Mouse (Mus musculus) erythroid progenitor cell, adult 5-6 weeks (primary cell): ENCODE data around the gene Endou. TPM values are rescaled to one million over a fixed set of nuclear protein-coding genes. Genes with fewer than 3 reads are reported as not detected.

Experiments used
- ATAC-seq: replicated peaks from 2 replicates; pipeline ENCODE4 v1.8.0; 2016; ENCODE audit warnings: moderate number of reproducible peaks, mild to moderate bottlenecking, moderate TSS enrichment, inconsistent platforms; ENCODE audit not compliant: poor library complexity, low FRiP score, severe bottlenecking
- total RNA-seq, 2 experiments: library from RNA; stranded (forward) in 1 of 2; stranded (reverse) in 1 of 2; fragments of 150-400 nt in 1 of 2; fragments of 186-747, 209-891 nt in 1 of 2; gene quantifications; 2 replicates each; pipeline versions ENCODE4 v1.2.3 to v1.2.4; 2015 to 2017; ENCODE audit warnings: low replicate concordance in 2 of 2

Endou gene
- total RNA-seq (2015; ENCODE audit: low replicate concordance) (3.8 TPM in 1 of 2 replicates, not detected in the other), total RNA-seq (2017; ENCODE audit: low replicate concordance) (not detected in 2 replicates)

- ATAC-seq = no peak
These were observed at the start of gene Endou for GRCm38 (mm10) chr15:97731111-97731510. TSS of gene Endou (minus strand) at chr15:97731339.

DNA sequence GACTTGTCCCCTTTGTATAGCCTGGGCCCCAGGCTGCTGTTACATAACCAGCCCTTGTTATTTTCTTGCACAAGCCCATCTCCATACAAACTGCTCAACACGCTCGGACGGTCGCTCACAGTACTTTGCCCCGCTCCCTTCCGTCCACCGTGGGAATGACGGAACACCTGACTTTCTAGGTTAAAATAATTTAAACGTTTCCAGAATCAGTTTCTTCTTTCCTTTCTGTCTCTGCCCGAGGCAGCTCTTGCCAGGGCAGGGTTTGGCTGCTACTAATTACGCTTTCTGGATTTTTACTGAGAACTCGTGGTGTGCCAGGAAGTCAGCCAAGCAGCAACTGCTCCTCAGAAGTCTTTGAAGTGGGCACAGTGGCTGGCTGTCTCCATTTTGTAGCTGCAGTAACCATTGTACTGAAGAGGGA, 49.5 kb upstream of the Endou start:
- no peak for ATAC-seq

DNA sequence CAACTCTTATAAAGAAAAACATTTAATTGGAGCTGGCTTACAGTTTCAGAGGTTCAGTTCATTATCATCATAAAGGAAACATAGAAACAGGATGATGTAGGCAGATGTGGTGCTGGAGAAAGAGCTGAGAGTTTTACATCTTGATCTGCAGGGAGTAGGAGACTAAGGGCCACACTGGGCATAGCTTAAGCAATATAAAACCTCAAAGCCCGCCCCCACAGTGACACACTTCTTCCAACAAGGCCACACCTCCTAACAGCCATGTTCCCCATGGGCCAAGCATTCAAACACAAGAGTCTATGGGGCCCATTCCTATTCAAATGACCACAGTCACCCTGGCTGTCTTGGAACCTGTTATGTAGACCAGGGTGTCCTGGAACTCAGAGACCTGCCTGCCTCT, 48.4 kb upstream of the Endou start:
- ATAC-seq = no peak

DNA sequence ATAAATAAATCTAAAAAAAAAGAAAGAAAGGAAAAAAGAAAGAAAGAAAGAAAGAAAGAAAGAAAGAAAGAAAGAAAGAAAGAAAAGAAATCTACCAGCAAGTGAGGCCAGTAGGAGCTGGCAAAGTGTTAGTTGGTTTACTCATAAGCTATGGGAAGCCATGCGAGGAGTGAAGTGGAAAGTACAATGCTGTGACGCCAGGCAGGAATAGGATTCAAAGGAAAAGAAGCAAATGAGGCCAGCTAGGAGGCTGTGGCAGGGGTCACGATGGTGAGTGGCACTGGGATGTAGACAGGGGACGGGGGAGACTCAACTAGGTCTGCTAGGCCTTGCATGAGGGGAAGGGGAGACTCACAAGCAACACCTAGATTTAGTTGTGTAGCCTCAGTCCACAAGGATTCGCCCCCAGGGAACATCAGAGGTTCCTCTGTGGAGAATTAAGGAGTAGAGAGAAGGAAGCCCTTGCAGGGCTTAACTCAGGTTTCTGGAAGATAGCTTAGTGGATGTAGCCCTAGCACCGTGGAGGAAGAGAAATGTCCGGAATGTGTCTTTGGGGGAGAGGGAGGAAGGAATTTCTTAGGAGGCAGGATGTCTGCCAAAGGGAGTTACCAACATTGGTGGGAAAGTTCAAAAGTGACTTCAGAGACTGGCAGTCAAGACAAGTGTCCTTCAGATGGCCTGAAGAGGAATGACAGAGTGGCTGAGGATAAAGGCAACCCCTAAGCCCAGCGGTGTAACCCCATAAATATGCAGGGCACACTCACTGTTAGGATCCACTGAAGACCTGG, 47.4 kb upstream of the Endou start, which contains the start of gene Slc48a1:
Slc48a1 (plus strand) TSS at position 210 of the 788 bp plus-strand sequence.
- ATAC-seq = no peak

- no peak for ATAC-seq
These were observed 45.8 kb upstream of the Endou start for GRCm38 (mm10) chr15:97776919-97777318.

- peak; percentile 71; the same call in 1 of the 2 replicates for ATAC-seq
These were observed 45.4 kb upstream of the Endou start for GRCm38 (mm10) chr15:97776514-97776913.

GRCm38 (mm10) chr15:97773961-97774370, 42.8 kb upstream of the Endou start:
- no peak for ATAC-seq

DNA sequence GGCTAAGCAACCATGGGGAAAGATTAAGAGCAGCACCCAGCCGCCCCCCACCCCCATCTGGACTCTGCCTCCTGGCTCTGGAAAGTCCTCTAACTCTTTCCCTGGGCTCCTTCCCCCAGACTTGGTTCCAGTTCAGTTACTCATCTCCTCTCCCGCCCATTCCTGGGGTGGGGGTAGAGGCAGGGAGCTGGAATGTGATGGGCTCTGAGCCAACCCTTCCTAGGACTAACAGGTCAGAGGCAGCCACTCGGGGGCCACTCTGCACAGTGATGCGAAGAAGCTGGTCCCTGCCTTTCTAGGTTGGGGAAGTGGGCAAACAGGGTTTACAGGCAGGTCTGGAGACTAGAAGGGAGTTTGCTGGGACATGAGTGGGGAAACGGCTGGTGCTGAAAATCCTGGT, 42.0 kb upstream of the Endou start:
- ATAC-seq = no peak

GRCm38 (mm10) chr15:97770280-97770679, 39.1 kb upstream of the Endou start:
- no peak for ATAC-seq

DNA sequence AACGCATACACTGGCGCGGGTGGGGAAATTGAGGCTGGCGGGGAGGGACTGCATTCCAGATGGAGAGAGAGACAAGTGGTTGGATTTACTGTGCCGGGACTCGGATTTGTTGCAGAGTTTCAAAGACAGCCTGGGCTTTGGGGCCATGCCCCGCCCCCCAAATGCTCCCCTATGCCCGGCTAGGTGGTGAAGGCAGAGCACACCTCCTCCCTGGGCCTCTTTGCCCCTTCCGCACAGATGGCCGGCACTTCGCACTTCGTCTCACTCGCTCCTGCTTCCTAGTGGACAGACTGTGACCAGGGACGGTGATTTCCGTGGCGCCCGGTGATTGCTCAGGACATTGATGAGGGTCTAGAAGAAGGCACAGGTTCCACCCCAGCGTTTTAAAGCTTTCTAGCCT, 37.1 kb upstream of the Endou start:
- no peak for ATAC-seq

GRCm38 (mm10) chr15:97767280-97768186, 36.4 kb upstream of the Endou start, which contains the start of gene Rapgef3:
TSS of gene Rapgef3 (minus strand) at chr15:97767972.
- no peak for ATAC-seq

- no peak for ATAC-seq
These were observed 35.6 kb upstream of the Endou start for GRCm38 (mm10) chr15:97766594-97767279.

GRCm38 (mm10) chr15:97766194-97766593, 35.1 kb upstream of the Endou start:
- no peak for ATAC-seq

DNA sequence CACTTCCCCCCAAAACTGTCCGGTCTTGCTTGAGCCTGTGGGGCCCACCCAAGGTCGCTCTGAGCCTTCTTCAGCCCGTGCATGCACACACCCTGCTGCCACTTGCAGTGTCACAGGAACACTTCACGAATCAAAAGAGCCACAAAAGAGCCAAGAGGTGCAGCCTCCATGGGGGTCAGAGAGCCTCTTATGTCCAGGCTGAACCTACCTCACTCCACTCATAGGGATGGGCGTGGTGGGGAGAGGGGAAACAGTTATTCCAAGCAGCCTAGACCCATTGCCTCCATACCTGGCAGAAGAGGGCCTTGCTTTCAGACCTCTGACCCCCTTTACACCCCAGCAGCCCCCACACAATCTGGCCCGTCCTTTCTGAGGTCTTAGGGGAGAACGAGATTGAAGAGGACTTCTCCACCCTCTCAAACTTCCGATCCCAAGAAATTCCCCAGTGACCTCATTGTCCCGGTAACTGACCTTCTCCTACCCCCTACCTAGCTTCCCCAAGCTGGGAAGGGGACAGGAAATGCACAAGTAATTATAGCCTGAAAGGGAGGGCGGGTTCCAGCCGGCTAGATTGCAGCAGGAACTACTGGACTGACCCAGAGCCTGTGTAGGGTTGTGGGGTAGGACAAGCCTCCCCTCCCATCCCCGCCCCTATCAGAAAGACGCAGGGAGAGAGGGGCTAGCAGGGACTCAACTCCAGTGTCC, 34.1 kb upstream of the Endou start:
- no peak for ATAC-seq

DNA sequence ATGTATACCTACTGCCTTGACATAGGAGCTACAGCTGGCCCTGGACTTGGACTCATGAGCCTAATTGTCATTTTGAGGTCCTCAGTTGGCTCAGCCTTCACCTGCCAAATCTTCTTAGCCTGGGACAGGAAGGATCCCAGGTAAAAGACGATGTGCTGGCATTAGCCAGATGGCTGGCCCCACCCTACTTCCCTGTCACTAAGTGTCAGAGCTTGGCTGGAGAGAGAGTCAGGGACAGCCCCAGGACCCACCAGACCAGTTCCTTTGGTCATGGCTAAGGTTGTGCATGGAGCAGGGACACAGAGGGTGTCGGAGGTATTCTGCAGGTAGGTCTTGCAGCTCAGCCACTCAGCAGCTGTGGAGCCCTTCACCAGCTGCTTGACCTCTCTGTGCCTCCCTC, 33.4 kb upstream of the Endou start:
- ATAC-seq = no peak

- ATAC-seq = no peak
These were observed 32.3 kb upstream of the Endou start for GRCm38 (mm10) chr15:97763256-97764049.

DNA sequence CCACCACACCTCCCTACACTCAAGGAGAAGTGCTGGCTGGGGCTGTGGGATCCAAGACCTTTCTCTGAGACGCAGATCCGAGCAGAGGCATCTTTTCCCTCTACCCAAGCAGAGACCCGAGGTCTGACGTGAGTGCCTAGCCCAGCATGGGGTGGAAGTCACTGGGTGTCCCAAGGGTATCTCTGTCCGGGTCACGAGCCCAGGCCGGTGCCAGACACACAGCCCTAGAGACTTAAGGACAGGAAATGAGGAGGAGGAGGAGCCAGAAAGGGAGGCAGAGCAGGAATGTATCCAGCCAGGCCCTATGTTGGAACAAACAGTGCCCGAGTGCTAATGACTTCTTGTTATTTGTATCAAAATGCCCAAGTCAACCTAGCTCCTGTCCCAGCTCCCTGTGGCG, 31.6 kb upstream of the Endou start:
- ATAC-seq = no peak

DNA sequence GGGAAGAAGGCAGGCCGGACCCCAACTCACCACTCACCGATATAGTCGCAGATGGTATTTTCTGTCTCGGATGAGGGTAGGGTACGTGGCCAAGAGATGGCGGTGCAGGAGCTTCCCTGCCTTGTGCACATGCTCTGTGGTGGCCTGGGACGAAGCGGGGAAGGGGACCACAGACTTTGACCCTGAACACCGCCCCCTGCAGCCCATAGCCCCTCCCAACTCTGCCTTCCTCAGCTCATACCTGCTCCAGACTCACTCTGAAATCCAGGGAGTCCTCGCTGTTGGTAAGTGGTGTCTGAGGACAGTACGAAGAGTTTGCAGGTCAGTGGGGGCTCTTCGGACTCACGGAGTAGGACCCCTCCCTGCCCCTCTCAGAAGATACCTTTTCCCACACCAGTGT, 30.3 kb upstream of the Endou start:
- ATAC-seq = no peak

DNA sequence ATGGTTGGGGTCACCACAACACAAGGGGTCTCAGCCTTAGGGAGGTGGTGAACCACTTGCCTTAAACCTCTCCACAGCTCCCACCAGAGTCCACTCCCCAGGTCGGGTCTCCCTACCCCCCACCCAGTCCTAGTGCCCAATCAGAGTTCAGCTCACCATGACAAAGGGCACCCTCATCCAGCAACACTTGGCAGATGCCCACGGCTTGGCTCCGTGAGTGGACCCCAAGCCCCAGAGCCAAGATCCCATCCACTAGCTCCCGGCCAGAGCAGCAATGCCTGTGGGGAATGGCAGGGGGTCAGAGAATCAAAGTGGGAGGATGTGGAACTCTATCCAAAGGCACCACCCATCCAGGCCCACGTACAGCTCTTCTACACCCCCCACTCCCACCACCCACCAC, 29.8 kb upstream of the Endou start:
- ATAC-seq = no peak
